Mouse (Mus musculus) forebrain, embryonic 16.5 days (tissue): ENCODE measurements around the gene Celsr1. TPM values are rescaled to one million over a fixed set of nuclear protein-coding genes. Genes with fewer than 3 reads are reported as not detected.

Source experiments
- ATAC-seq: fragments of 200-750 bp; cut with Nextera tagmentation; 2 replicates; pipeline ENCODE4 v1.8.0; 2017; ENCODE audit warnings: mild to moderate bottlenecking, moderate library complexity
- H3K27ac ChIP-seq: fragments of 300-500 bp; sonication (generic); 2 replicates; pipeline ENCODE4 v1.5.1; 2014; ENCODE audit warnings: low read length, control low read depth
- H3K27me3 ChIP-seq: fragments of 300-500 bp; sonication (generic); replicated peaks from 2 replicates; pipeline ENCODE4 v1.6.1; 2014; ENCODE audit warnings: low read length; ENCODE audit not compliant: control insufficient read depth, insufficient read depth
- H3K36me3 ChIP-seq: fragments of 300-500 bp; sonication (generic); 2 replicates; pipeline ENCODE4 v1.6.1; 2014; ENCODE audit not compliant: control insufficient read depth, insufficient read depth
- H3K4me1 ChIP-seq: fragments of 300-500 bp; sonication (generic); replicated peaks from 2 replicates; pipeline ENCODE4 v1.6.1; 2014; ENCODE audit warnings: low read length; ENCODE audit not compliant: control insufficient read depth, insufficient read depth
- H3K4me2 ChIP-seq: fragments of 300-500 bp; sonication (generic); 2 replicates; pipeline ENCODE4 v1.6.1; 2014; ENCODE audit warnings: mild to moderate bottlenecking, low read length, control low read depth
- H3K4me3 ChIP-seq: fragments of 300-500 bp; sonication (generic); replicated peaks from 2 replicates; pipeline ENCODE4 v1.5.1; 2014; ENCODE audit warnings: mild to moderate bottlenecking, low read length, control low read depth
- H3K9ac ChIP-seq: fragments of 300-500 bp; sonication (generic); replicated peaks from 2 replicates; pipeline ENCODE4 v1.6.1; 2014; ENCODE audit warnings: low read depth, low read length, control low read depth
- H3K9me3 ChIP-seq: fragments of 300-500 bp; sonication (generic); 2 replicates; pipeline ENCODE4 v1.6.1; 2016; ENCODE audit warnings: low read length; ENCODE audit not compliant: control insufficient read depth
- WGBS: fragments of 180-500 bp; shearing (Covaris S2); extraction: QIAGEN DNeasy Blood & Tissue Kit; methylation state at CpG from one replicate; pipeline ENCODE4 v1.1.7; 2014; 5-methylcytosine and 5-hydroxymethylcytosine counted together
- polyA plus RNA-seq: library from polyadenylated mRNA; unstranded; fragments of >200 nt; fragmentation: Nextera tagmentation; extraction: Ambion mirVana; gene quantifications from 2 replicates; pipeline ENCODE4 v1.2.1, GENCODE M21; 2015

Celsr1 gene
- polyA plus RNA-seq, 1 experiment from 2014 or later: 4.6 TPM

GRCm38 (mm10) chr15:86066836-86067580 lies 33.4 kb upstream of the Celsr1 start:
- Histone ChIP-seq H3K36me3 (no peaks in the 10 kb centered on the region), H3K27ac (no peak overlapping the region), H3K4me1 (peaks cover 58% of the 10 kb centered on the region), H3K9ac (no peak overlapping the region), H3K4me2 (no peak overlapping the region), H3K9me3 (no peaks in the 10 kb centered on the region), H3K4me3 (no peak overlapping the region), H3K27me3 (no peaks in the 10 kb centered on the region)
- WGBS: 70% methylated on average over 13 of the region's 14 CpGs
- no peak for ATAC-seq

DNA sequence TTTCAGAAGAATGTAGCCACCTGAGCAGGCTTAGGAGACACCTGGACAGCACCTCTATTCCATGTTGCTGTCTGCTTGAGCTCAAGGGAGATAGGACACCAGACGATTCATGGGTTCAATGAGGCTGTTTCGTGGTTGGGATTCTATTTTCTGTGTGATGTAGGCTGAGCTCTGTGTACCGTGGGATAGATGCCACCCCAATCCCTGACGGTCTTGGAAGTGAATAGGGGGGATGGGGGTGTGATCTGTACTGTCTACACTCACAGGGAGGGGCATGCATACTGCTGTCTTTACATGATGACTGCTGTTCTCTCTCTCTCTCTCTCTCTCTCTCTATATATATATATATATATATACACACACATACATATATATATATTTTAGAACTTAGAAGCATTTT lies 31.8 kb upstream of the Celsr1 start:
- WGBS: 96% methylated on average over 4 of the region's 4 CpGs
- Histone ChIP-seq H3K9ac (no peak overlapping the region), H3K9me3 (no peaks in the 10 kb centered on the region), H3K36me3 (no peaks in the 10 kb centered on the region), H3K27me3 (no peaks in the 10 kb centered on the region), H3K27ac (no peak overlapping the region), H3K4me2 (no peak overlapping the region), H3K4me3 (no peak overlapping the region), H3K4me1 (peaks cover 63% of the 10 kb centered on the region)
- no peak for ATAC-seq

- ATAC-seq: no peak
- Histone ChIP-seq H3K27me3 (no peaks in the 10 kb centered on the region), H3K36me3 (no peaks in the 10 kb centered on the region), H3K9ac (no peak overlapping the region), H3K4me2 (no peak overlapping the region), H3K4me1 (peaks cover 63% of the 10 kb centered on the region), H3K27ac (no peak overlapping the region), H3K9me3 (no peaks in the 10 kb centered on the region), H3K4me3 (no peak overlapping the region)
- 100% methylated on average over 3 of the region's 3 CpGs for WGBS
Observed at GRCm38 (mm10) chr15:86064850-86065229, 31.3 kb upstream of the Celsr1 start.

DNA sequence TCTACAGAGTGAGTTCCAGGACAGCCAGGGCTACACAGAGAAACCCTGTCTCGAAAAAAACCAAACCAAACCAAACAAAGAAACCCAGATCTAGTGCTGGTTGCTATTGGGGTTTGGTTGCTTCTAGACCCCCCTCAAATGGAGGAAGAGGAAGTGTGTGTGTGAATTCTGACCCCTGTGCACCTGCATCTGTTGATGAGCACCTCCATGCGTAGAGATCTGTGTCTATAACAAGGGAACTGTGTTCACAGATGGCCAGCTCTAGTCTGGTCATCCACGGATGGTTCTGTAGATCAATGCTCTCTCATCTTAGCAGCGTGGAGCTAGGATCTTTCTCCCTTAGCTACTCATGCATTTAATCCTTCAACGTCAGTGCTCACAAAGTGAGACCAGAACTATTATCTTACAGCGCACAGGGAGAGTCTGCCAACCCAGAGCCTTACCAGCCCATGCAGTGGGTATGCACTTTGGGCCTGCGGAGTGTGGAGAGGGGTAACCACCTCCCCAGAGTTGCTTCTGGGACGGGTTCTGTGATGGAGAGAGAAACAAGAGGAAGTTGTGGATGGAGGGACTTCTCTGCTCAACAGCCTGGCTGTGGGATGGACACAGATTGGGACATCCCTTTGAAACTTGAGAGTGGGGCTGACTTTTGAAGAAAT lies 30.7 kb upstream of the Celsr1 start:
- H3K27me3 ChIP-seq: no peaks in the 10 kb centered on the region
- H3K4me1 ChIP-seq: peaks cover 63% of the 10 kb centered on the region
- no peak for ATAC-seq
- no peaks in the 10 kb centered on the region for H3K9me3 ChIP-seq
- H3K36me3 ChIP-seq: no peaks in the 10 kb centered on the region
- H3K27ac ChIP-seq: no peak overlapping the region
- H3K4me3 ChIP-seq: no peak overlapping the region
- WGBS: 90% methylated on average over 8 of the region's 8 CpGs
- no peak overlapping the region for H3K4me2 ChIP-seq
- no peak overlapping the region for H3K9ac ChIP-seq

DNA sequence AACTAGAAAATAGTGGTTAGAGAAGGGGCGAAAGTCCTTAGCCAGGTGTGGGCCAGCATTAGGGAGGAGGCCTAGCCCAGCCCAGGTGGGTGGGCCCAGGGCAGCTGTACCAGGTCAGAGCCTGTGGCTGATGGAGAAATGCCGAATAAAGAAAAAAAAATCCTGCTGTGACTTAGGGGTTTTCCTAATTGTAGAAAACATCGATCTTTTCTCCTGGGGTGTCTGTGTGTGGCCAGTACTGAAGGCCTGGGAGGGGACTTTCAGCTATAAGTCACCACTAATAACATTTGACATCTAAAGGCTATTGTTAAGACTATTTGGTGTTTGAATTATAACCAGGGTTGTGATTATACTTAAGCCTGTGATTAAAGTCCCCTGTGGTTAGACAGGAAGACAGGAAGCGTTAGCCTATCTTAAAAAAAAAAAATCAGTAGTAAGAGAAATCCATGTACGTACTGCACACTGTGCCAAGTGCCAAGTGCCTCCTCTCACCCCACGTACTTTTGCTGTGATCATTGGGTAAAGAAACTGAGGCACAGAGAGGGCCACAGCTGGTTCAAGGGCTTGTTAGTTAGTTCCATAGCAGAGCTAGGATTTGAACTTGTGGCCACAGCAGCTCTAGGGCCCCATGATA lies 28.4 kb upstream of the Celsr1 start:
- 54% methylated on average over 6 of the region's 6 CpGs for WGBS
- Histone ChIP-seq H3K4me2 (no peak overlapping the region; the same call in 1 of the 2 replicates), H3K27me3 (no peaks in the 10 kb centered on the region), H3K4me3 (no peak overlapping the region), H3K9me3 (no peaks in the 10 kb centered on the region), H3K9ac (no peak overlapping the region), H3K27ac (no peak overlapping the region), H3K36me3 (no peaks in the 10 kb centered on the region), H3K4me1 (peaks cover 51% of the 10 kb centered on the region)
- ATAC-seq: no peak

DNA sequence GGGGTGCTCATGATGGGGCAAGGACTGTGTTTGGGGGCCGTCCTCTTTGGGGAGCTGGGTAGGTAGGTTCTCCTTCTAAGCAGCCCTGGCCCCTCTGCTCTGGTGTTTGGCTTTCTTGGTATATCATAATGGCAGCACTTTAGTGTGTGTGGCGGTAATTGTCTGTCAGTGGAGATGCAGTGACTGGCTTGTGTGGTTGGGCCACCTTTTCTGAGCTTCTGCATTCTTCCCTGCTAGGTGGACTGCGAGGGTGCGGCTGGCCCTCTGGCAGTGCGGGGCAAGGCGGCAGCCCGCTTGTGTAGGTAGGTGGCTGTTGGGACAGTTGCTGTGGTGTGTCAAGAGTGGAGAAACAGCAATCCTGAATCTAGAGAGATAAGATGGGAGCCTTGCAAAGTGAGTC lies 27.6 kb upstream of the Celsr1 start:
- peaks cover 45% of the 10 kb centered on the region for H3K4me1 ChIP-seq
- peak overlapping the region; percentile 71 for H3K4me2 ChIP-seq
- ATAC-seq: no peak
- WGBS: 89% methylated on average over 7 of the region's 7 CpGs
- no peaks in the 10 kb centered on the region for H3K9me3 ChIP-seq
- H3K36me3 ChIP-seq: no peaks in the 10 kb centered on the region
- H3K27ac ChIP-seq: no peak overlapping the region
- H3K27me3 ChIP-seq: no peaks in the 10 kb centered on the region
- H3K9ac ChIP-seq: peak overlapping the region; percentile 99
- peak overlapping the region; percentile 87 for H3K4me3 ChIP-seq

DNA sequence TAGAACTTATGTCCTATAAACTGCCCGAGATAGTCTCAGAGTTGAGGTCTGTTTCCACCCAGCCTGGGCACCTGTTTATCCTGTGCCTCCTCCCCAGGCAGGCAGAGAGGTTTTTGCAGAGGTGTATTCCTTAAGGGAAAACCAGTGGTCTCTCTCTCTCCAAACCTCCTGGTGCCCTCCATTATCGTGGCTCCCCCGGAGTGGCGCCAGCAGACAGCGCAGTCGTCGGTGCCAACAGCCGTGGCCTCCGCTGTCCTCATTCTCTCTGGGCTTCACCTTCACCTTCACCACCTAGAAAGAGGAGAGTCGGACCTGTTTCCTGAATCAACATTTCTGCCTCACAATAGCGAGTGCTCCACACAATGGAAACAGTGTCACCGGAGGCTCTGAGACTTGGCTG lies 27.0 kb upstream of the Celsr1 start:
- Histone ChIP-seq H3K4me2 (peak overlapping the region; percentile 71), H3K36me3 (no peaks in the 10 kb centered on the region), H3K27ac (0 out of 2 replicates have a peak overlapping the region, but pooled peaks have one; percentile 9), H3K4me3 (peak overlapping the region; percentile 87), H3K9me3 (no peaks in the 10 kb centered on the region), H3K4me1 (peaks cover 45% of the 10 kb centered on the region), H3K27me3 (no peaks in the 10 kb centered on the region), H3K9ac (peak overlapping the region; percentile 99)
- WGBS: 73% methylated on average over 12 of the region's 12 CpGs
- no peak for ATAC-seq

- no peaks in the 10 kb centered on the region for H3K36me3 ChIP-seq
- 76% methylated on average over 7 of the region's 7 CpGs for WGBS
- no peaks in the 10 kb centered on the region for H3K9me3 ChIP-seq
- peak overlapping the region; percentile 9; the same call in 1 of the 2 replicates for H3K27ac ChIP-seq
- H3K4me2 ChIP-seq: peak overlapping the region; percentile 71
- H3K9ac ChIP-seq: peak overlapping the region; percentile 99
- no peaks in the 10 kb centered on the region for H3K27me3 ChIP-seq
- H3K4me1 ChIP-seq: peaks cover 45% of the 10 kb centered on the region
- H3K4me3 ChIP-seq: peak overlapping the region; percentile 87
- ATAC-seq: no peak
Observed at GRCm38 (mm10) chr15:86059835-86060380, 26.3 kb upstream of the Celsr1 start.
